Mouse (Mus musculus) monocyte, adult 5-6 weeks (primary cell): ENCODE results near the gene Ak8. TPM values are rescaled to one million over a fixed set of nuclear protein-coding genes. Genes with fewer than 3 reads are reported as not detected.
A peak's percentile ranks its signal among the peaks of the same experiment; 100 is the strongest.

Experiments used
- ATAC-seq: fragments of 153-309, 156-312 bp; replicated peaks from 2 replicates; pipeline ENCODE4 v1.8.0; 2017; ENCODE audit warnings: mild to moderate bottlenecking; ENCODE audit not compliant: low TSS enrichment, insufficient number of reproducible peaks, severe bottlenecking, poor library complexity, low FRiP score
- total RNA-seq: library from RNA; stranded (forward); fragments of 200-1000, 200-491, 200-594 nt; gene quantifications from 3 replicates; pipeline ENCODE4 v1.2.3, GENCODE M21; 2017

Ak8 gene
- total RNA-seq, 1 experiment from 2014 or later, result 1.6 TPM

- ATAC-seq, result no peak
Observed at GRCm38 (mm10) chr2:28780001-28780782, 80.2 kb downstream of the Ak8 start.

GRCm38 (mm10) chr2:28781310-28781709, 81.3 kb downstream of the Ak8 start:
- no peak for ATAC-seq

GRCm38 (mm10) chr2:28786355-28787066, 86.5 kb downstream of the Ak8 start:
- no peak for ATAC-seq

- no peak for ATAC-seq
Observed at GRCm38 (mm10) chr2:28787067-28787619, 87.2 kb downstream of the Ak8 start.

- no peak for ATAC-seq
Observed at GRCm38 (mm10) chr2:28792931-28793610, 93.1 kb downstream of the Ak8 start.

- ATAC-seq, result no peak
Observed at GRCm38 (mm10) chr2:28794623-28795022, 94.7 kb downstream of the Ak8 start.

GRCm38 (mm10) chr2:28796298-28796697, 96.3 kb downstream of the Ak8 start:
- peak; percentile 90 for ATAC-seq

- ATAC-seq, result no peak
Observed at GRCm38 (mm10) chr2:28797490-28798106, 97.6 kb downstream of the Ak8 start.

- no peak for ATAC-seq
Observed at GRCm38 (mm10) chr2:28798390-28798789, 98.4 kb downstream of the Ak8 start.

- no peak for ATAC-seq
Observed at GRCm38 (mm10) chr2:28799575-28799974, 99.6 kb downstream of the Ak8 start.

GRCm38 (mm10) chr2:28803406-28803805, 103.4 kb downstream of the Ak8 start:
- no peak for ATAC-seq

- no peak for ATAC-seq
Observed at GRCm38 (mm10) chr2:28808841-28809240, 108.9 kb downstream of the Ak8 start.

GRCm38 (mm10) chr2:28810260-28811013, 110.5 kb downstream of the Ak8 start:
- ATAC-seq, result no peak

- ATAC-seq, result no peak
Observed at GRCm38 (mm10) chr2:28818866-28819265, 118.9 kb downstream of the Ak8 start.

- ATAC-seq, result no peak
Observed at GRCm38 (mm10) chr2:28829265-28829664, 129.3 kb downstream of the Ak8 start.

- ATAC-seq, result no peak
Observed at GRCm38 (mm10) chr2:28836181-28836940, 136.4 kb downstream of the Ak8 start.

- peak; percentile 10; the same call in 1 of the 2 replicates for ATAC-seq
Observed at GRCm38 (mm10) chr2:28839501-28840221, 139.7 kb downstream of the Ak8 start.
